Mouse (Mus musculus): ENCODE measurements around the gene Cul5.

Gene Cul5

DNA sequence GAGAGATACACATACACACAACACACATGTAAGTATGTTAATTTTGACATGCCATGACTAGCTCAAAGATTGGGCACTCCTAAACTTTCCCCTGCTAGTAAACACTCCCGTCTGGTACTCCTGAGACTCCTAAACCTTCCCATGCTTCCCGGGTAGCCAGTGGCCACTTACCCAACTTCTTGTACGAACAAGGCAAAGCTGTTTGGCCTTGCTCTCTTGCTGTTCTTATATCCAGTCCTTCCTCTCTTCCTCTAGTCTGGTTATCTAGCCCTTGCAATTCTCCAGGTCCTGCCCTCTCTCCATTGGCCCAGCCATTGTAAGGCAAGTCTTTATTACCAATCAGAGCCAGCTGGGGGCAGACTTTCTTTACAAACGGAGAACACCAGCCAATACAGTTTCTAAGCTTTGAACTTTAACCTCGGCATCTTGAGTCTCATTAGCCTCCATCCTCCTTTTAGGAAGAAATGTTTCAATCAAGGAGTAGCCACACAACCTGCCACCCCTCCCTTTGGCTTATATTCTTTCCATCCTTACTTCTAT lies at the start of gene Cul5:
Gene Cul5, minus strand, starts transcription at position 335 of the 540 bp plus-strand sequence.
- DNase-seq (ENCODE audit: extremely low spot score), result peak; percentile 12

DNA sequence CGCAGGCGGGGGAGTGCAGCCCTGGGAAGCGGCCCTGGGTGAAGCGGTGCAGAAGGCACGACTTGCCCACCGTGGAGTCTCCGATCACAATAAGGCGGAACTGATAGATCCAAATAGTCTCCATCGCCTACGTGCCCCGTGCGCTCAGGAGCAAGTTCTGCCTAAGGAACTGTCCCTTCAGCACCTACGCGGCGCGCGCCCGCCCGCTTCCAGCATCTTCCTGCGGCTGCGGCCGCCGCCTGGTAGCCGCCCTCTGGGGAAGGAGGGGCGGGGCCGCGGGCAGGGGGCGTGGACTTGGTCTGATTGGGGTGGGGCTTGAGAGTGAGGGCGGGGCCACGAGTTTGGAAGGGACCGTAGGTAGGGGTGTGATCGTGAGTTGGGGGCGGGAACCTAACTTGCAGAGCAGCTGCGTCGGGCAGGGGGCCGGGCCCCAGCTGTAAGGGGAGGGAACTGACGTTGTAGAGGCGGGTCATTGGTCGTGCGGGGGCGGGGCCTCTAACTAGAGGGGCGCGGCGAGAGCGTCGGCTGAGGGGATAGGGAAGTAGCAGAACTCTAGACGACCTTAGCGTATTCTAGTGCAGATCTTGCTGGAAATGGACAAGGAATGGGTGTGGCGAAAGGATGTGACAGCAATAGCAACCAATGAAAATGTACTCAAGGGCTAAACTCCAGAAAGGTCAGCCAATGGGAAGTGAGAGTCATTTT lies 36.3 kb upstream of the Cul5 start, which contains the start of gene Rab39:
Gene Rab39, minus strand, starts transcription at position 241 of the 705 bp plus-strand sequence.
- DNase-seq (ENCODE audit: extremely low spot score), result peak; percentile 99

DNA sequence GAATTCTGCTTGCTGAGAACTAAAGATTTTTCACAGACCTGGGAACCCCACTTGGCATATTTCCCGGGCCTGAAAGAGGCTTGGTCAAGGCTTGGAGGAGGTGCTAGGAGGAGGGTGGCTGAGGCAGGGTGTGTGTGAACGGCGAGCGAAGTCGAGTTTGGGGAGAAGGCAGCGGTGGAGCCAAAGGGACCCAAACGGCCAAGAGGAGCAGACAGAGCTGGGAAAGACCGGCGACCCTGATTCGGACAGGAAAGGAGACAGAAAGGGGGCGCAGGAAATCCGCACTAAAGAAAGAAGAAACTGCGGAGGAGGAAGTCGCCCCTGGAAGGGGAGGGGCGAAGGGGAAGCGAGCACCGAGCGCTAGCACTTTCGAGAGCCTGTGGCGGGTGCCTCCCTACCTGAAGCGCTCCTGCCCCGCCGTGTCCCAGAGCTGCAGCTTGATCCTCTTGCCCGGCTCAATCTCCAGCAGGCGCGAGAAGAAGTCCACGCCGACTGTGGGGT lies 35.7 kb upstream of the Cul5 start:
- no peak for DNase-seq (ENCODE audit: extremely low spot score)

DNA sequence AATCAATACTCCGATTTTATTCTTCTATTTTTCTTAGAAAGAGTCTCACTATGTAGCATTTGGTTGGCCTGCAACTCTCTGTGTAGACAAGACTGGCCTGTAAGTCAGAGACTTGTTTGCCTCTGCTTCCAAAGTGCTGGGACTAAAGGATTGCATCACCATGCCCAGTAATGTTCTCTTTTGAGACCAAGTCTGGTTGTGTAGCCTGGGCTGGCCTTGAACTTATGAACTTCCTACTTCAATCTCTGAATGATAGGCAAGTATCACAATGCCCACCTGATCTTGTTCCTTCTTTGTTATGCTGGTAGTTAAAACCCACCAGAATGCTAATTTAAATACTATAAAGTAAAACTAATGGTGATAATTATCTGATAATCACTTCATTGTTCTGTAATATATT lies 33.2 kb upstream of the Cul5 start:
- DNase-seq (ENCODE audit: extremely low spot score), result no peak

DNA sequence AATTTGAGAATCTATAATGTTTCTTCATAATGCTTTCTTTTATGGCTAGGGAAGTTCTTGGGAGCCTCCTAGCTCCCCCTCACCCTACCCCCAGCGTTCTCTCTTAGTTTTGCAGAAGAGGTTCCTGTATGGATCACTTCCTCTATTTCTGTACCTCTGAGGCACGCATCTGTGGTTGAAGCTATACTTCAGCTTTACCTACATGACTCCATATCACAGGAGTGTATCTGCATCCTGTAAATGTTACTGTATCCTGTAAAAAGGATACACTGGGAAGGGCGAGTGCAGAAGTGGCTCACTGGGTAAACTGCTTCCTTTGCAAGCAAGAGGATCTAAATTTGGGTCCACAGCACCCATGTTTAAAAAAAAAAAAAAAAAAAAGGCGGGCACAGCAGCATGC lies 30.7 kb upstream of the Cul5 start:
- no peak for DNase-seq (ENCODE audit: extremely low spot score)

DNA sequence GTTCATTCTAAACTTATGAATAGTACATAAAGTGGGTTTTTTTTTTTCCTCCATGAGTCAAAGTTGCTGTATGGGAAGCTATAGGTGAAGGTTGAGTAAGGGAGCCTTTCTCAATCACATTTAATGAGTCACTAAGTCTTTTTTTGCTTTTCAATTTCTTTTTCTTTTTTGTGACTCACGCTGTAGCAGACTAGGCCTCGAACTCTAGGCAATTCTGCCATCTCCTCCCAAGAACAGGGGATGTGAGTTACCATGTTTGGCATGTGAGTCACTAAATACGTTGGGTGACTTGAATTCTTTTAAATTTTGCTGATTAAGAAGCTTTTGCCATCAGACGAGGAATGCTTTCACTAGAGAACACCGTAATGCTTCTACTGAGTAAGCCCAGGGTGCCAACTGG lies 26.0 kb upstream of the Cul5 start:
- no peak for DNase-seq (ENCODE audit: extremely low spot score)

DNA sequence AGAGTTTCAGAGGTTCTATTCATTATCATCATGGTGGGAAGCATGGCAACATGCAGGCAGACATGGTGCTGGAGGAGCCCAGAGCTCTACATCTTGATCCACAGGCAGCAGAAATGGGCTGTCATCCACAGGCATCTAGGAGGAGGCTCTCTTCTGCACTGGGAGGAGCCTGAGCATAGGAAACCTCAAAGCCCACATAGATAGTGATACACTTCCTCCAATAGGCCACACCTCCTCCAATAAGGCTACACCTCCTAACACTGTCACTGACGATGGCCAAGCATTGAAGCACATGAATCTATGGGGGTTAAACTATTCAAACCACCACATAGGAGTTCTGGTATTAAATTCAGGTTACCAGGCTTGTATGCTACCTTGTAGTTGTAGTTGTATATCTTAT lies 23.9 kb upstream of the Cul5 start:
- DNase-seq (ENCODE audit: extremely low spot score), result no peak

DNA sequence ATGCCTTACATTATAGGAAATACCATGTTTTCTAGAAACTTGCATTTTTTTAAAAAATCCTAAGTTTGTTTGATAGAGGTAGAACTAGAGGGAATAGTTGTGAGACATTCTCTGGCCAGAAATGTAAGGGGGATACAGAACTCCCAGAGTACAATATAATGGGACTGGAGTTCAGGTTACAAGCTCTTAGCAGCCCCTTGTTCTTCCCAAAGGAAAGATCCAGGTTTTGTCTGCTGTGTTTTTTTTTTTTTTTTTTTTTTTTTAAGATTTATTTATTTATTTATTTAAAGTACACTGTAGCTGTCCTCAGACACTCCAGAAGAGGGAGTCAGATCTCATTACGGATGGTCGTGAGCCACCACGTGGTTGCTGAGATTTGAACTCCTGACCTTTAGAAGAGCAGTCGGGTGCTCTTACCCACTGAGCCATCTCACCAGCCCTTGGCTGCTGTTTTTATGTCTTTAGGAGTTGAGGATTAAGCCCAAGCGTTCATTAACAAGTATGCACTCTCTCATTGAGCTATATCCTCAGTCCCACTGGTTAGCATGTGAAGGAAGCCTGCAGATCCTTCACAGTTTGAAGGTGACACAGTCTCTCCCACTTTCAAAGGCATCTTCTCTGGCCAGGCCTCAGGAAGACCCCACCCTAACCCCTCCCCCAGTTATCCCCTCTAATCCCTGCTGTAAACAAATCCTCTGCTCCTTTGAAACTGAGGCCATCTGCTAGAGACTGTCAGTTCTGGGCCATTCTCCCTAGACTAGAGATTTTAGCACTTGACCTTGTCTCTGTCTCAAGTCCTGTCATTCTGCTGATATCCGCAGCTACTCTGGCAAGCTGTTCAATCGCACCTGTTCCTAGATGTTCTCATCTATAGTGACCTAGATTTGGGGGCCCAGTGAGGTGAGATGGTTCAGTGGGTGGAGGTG lies 22.2 kb upstream of the Cul5 start:
- no peak for DNase-seq (ENCODE audit: extremely low spot score)

DNA sequence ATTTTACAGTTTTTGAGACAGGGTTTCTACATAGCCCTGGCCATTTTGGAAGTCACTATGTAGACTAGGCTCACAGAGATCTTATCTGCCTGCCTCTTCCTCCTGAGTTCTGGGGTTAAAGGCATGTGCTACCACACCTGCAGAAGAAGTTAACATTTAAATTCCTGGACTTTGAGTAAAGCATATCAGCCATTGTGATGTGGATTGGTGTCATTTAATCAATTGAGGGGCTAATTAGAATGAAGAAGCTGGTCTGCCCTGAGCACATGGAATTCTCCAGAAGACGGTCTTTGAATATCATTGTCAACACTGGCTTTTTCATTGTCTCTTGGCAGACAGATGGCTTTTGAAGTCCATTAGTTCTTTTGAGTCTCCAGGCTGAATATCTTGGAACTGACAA lies 11.0 kb upstream of the Cul5 start:
- no peak for DNase-seq (ENCODE audit: extremely low spot score)

DNA sequence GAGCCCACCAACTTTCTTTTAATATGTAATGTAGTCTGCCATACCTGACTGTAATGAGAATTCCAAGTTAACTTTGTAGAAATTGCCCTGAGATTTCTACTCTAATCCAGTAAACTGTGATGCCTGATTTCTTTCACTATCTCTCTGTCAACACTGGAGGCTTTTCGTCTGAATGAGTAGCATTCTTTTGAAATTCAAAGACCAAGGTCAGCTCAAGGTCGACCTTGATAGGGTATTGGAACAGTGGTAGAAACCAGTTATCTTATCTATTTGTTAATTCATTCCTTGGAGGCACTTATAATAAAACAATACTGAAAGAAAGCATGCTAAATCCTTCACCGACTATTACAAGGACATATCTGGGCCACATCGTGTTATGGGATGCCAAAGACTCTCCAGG lies 7.1 kb upstream of the Cul5 start:
- DNase-seq (ENCODE audit: extremely low spot score), result no peak

DNA sequence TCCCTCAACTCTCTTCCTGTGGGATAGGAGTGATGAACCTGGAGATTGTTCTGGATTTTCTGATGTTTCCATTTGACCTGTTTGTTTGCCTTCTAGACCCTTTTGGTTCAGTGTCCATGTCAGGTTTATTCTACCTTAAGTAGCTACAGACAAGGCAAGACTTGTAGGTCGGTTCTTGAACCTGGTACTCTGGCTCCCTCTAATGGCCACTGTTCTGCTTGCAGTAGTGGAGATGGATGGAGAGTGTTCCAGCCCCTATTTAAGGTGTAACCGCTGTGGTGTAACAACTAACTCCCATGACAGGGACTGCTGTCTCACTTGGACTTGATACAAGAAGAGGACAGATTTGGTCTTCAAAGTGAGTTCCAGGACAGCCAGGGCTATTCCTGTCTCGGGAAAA lies 3.8 kb upstream of the Cul5 start:
- DNase-seq (ENCODE audit: extremely low spot score), result peak; percentile 59

DNA sequence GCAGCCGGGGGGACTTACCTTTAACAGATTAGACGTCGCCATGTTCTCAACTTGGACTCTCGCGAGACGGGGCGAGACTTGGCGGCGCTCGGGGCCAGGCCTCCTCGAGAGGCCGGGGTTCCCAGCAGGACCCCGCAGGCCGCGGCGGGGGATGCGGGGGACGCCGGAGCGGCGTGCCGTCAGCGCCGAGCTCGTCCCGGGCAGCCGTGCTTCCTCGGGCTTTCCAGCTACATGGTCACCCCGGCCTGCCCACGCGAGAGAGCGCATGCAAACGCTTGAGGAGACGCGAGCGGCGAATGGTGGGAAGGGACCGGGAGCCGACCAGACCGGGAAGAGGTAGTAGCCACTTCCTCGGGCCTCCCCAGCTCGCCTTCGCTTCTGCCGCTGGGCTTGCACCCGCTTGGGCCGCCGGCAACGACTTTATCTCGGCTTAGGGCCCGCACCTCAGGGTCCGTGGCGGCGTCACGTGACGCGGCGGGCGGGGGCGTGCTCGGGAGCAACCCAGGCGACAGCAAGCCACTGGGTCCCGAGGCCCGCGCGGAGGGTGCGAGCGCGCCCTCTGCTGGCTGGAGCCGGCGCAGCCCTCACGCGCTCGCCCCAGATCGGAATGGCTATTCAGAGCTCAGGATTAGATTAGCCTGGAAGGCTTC lies 2.7 kb downstream of the Cul5 start:
- DNase-seq (ENCODE audit: extremely low spot score), result peak; percentile 94

DNA sequence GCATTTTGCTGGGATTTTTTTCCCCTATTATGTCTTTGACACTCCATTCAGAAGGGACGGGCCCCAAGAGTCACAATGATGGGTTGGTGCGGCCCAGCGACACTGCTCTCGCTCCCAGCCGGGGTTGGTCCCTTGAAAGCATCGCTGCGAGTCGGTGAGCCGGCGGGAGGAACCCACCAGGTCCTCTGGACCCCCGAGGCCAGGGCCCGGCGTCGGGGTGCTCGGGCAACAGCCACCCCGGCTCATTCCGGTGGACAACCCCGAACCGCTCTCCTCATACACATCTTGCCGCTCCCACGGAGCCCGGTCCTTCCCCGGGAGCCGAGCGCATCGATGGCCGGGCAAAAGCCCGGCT lies 3.2 kb downstream of the Cul5 start:
- no peak for DNase-seq (ENCODE audit: extremely low spot score)

DNA sequence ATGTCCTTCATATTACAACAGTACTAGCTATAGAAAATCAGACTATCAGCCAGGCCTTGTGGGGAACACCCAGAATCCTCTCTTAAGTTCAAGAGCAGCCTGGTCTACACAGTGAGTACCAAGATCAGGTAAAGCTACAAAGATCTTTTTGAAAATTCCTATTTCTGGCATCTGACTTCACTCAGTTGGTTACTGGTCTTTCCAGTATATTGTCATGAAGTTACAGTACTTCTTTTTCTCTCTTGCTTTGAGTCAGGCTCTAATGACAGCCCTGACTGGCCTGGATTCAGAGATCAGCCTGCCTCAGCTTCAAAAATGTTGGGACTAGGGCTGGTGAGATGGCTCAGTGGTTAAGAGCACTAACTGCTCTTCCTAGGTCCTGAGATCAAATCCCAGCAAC lies 4.4 kb downstream of the Cul5 start:
- DNase-seq (ENCODE audit: extremely low spot score), result no peak

DNA sequence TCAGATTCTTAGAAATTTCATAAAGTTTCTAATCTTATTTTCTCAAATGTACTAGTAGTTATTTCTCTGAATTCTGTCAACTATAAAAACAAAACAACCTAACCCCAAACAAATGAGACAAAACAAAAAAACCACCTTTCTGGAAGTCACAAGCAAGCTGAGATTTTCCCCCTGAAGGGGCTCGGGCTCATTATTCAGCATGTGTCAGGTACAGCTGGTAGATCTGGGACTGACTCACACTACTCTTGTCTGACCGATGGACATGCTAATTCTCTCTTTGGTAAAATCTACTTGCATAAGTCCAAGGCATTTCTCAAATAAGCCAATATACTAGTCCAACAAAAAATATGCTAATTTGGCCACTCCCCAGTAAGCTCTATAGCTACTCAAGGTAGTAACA lies 5.0 kb downstream of the Cul5 start:
- DNase-seq (ENCODE audit: extremely low spot score), result no peak

DNA sequence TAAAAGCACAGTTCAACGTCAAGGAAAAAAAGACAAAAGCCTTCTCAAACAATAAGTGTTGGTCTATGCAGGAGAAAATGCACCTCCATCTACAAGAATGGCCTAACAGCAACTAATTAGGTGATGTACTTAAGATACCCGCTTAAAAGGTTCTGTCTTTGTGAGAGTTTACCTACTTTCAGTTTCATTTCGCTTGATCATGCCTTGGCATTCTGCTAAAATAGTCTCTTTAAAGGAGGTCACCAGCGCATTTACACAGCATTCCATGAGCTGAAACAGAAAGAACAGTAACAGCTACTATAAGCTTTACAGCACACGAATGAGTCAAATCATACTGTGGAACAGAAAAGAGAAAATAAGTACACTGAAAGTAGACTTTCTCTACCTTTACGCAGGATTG lies 35.0 kb downstream of the Cul5 start:
- DNase-seq (ENCODE audit: extremely low spot score), result no peak

DNA sequence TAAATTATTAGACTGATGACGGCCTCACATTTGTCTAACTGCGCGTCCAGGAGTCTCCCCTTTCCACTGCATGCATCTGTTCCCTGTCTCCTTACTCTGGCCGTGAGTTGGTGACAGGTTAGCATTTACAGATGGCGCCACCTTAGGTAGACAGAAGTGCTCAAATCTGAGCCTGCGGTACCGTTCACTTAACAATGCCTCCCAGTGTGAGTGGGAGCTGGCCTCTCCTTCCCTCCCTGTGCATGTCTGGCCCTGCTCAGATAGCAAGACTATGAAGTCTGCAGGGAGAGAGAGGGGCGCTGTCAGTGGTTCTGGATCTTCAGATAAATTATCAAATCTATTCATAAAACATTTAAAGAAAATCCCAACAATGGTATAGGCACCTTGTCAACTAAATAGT lies 54.6 kb downstream of the Cul5 start:
- DNase-seq (ENCODE audit: extremely low spot score), result no peak

DNA sequence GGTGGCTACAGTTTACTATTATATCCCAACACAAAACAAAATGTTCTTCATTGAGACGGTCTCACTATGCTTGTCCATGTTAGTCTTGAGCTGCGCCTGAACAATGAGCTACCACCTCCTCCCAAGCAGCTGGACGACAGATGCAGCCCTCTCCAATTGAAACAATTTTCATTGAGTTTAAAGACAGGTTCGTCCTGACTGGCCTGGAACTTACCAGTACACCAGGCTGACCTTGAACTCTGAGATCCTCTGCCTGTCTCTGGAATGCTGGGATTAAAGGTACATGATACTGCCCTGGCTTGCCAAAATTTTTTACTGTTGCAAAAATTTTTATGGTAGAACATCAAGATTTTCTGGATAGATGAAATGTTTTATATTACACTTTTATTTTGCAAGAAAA lies 55.5 kb downstream of the Cul5 start:
- no peak for DNase-seq (ENCODE audit: extremely low spot score)

DNA sequence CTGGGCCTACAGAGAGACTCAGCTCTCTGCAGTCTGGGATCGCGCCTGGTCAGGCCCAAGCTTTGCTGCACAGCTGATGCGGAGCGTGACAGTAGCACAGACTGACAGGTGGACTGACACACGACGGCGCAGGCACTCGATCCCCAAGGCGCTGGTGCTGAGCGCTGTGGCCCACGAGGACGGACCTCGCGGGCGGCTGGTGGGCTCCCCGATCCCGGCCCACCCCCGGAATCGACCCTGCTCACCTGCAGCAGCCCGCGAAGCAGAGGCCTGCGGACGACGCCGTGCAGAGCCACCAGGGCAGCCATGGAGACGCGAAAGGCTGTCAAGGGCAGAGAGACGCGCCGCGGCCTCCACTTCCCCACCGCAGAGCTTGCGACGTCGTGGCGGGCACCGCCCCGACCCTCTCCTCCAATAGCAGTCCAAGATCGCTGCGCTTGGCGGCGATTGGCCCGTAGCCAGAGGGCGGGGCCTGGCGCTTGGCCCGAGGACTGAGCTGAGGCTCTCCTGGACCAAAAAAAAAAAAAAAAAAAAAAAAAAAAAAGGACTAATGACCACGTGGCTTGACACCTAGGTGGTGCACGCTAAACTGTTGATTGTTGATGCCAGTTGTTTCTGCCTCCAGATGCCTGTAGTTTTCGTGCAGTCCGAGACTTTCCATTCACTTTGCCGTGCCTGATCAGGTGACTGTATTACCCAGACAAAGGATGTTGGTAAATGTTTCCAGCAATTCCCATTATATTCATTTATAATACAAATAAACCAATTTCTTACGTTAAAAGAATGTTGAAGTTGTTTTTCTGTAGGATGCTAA lies 59.6 kb downstream of the Cul5 start, which contains the start of gene Acat1:
Gene Acat1, minus strand, starts transcription at position 415 of the 814 bp plus-strand sequence.
- DNase-seq (ENCODE audit: extremely low spot score), result peak; percentile 80

DNA sequence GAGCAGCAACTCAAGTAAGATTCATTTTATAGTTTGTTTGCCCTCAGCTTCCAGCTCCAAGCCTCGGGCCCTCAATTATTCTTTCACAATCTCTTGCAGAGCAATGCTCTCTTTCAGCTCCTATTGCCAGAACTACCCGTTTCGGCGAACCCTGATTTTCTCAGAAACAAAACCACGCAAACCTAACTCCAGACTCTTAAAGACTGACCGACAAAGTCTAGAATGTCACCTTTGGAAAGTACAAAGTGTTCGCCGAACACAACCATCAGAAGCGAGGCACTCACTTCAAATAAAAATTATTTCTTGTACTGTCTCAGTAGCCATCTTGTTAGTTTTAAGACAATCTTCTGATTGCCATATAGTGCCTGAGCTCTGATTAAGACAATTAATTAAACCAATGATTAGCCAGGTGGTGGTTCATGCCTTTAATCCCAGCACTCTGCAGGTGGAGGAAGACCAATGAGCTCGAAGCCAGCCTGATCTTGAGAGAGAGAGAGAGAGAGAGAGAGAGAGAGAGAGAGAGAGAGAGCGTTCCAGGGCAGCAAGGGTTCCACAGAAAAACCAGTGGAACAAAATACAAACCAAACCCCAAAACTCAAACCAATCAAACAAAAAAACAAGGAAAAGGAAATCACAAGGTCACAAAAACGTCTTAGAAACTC lies 60.4 kb downstream of the Cul5 start:
- no peak for DNase-seq (ENCODE audit: extremely low spot score)

DNA sequence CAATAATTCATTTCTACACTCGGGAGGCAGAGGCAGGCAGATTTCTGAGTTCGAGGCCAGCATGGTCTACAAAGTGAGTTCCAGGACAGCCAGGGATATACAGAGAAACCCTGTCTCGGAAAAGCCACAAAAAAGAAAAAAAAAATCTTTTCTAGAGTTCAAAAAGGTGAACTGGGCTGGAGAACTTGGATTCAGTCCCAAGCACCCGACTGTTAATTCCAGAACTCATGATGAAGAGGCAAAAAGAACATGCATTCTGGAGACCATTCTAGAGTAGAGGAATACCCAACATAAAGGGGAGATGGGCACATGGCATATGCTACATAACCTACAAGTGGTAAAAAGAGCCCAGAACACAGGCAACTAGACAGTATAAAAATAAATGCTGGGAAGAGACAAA lies 62.0 kb downstream of the Cul5 start:
- DNase-seq (ENCODE audit: extremely low spot score), result no peak
